Mouse (Mus musculus) embryonic facial prominence, embryonic 11.5 days (tissue): ENCODE results near the gene Slc1a3. TPM values are rescaled to one million over a fixed set of nuclear protein-coding genes. Genes with fewer than 3 reads are reported as not detected.

Experiments
- ATAC-seq: fragments of 200-750 bp; cut with Nextera tagmentation; replicated peaks from 2 replicates; pipeline ENCODE4 v1.8.0; 2017; ENCODE audit warnings: low read depth; ENCODE audit not compliant: insufficient number of reproducible peaks, low FRiP score, low TSS enrichment
- DNase-seq: peaks from one replicate; pipeline ENCODE4 v3.0.0-alpha.2; 2015; ENCODE audit warnings: low spot score
- H3K27ac ChIP-seq: fragments of 300-500 bp; sonication (generic); replicated peaks from 2 replicates; pipeline ENCODE4 v1.5.1; 2014; ENCODE audit warnings: mild to moderate bottlenecking, low read depth, low read length, control low read depth
- H3K27me3 ChIP-seq: fragments of 300-500 bp; sonication (generic); 2 replicates; pipeline ENCODE4 v1.6.1; 2014; ENCODE audit warnings: mild to moderate bottlenecking, low read length, moderate library complexity, mixed read lengths; ENCODE audit not compliant: control insufficient read depth, insufficient read depth
- H3K36me3 ChIP-seq: fragments of 300-500 bp; sonication (generic); replicated peaks from 2 replicates; pipeline ENCODE4 v1.6.1; 2014; ENCODE audit warnings: low read depth, mild to moderate bottlenecking, low read length, moderate library complexity, mixed read lengths; ENCODE audit not compliant: control insufficient read depth, insufficient read depth
- H3K4me1 ChIP-seq: fragments of 300-500 bp; sonication (generic); 2 replicates; pipeline ENCODE4 v1.6.1; 2014; ENCODE audit warnings: low read length, mixed read lengths; ENCODE audit not compliant: control insufficient read depth, insufficient read depth
- H3K4me2 ChIP-seq: fragments of 300-500 bp; sonication (generic); 2 replicates; pipeline ENCODE4 v1.6.1; 2014; ENCODE audit warnings: low read depth, mild to moderate bottlenecking, control low read depth, low read length, moderate library complexity
- H3K4me3 ChIP-seq: fragments of 300-500 bp; sonication (generic); 2 replicates; pipeline ENCODE4 v1.5.1; 2014; ENCODE audit warnings: low read depth, low read length, control low read depth
- H3K9ac ChIP-seq: fragments of 300-500 bp; sonication (generic); replicated peaks from 2 replicates; pipeline ENCODE4 v1.6.1; 2014; ENCODE audit warnings: mild to moderate bottlenecking, control low read depth, low read length
- H3K9me3 ChIP-seq: fragments of 300-500 bp; sonication (generic); replicated peaks from 2 replicates; pipeline ENCODE4 v1.6.1; 2016; ENCODE audit warnings: mild to moderate bottlenecking, low read length, inconsistent platforms, mixed read lengths; ENCODE audit not compliant: control insufficient read depth
- WGBS: fragments of 180-500 bp; shearing (Covaris S2); extraction: QIAGEN DNeasy Blood & Tissue Kit; methylation state at CpG from one replicate; pipeline ENCODE4 v1.1.7; 2014; 5-methylcytosine and 5-hydroxymethylcytosine counted together
- polyA plus RNA-seq: library from polyadenylated mRNA; unstranded; fragments of >200 nt; fragmentation: Nextera tagmentation; extraction: Ambion mirVana; gene quantifications from 2 replicates; pipeline ENCODE4 v1.2.1, GENCODE M21; 2014

The Slc1a3 gene
- polyA plus RNA-seq = 29.1 and 33.8 TPM in 2 replicates

DNA sequence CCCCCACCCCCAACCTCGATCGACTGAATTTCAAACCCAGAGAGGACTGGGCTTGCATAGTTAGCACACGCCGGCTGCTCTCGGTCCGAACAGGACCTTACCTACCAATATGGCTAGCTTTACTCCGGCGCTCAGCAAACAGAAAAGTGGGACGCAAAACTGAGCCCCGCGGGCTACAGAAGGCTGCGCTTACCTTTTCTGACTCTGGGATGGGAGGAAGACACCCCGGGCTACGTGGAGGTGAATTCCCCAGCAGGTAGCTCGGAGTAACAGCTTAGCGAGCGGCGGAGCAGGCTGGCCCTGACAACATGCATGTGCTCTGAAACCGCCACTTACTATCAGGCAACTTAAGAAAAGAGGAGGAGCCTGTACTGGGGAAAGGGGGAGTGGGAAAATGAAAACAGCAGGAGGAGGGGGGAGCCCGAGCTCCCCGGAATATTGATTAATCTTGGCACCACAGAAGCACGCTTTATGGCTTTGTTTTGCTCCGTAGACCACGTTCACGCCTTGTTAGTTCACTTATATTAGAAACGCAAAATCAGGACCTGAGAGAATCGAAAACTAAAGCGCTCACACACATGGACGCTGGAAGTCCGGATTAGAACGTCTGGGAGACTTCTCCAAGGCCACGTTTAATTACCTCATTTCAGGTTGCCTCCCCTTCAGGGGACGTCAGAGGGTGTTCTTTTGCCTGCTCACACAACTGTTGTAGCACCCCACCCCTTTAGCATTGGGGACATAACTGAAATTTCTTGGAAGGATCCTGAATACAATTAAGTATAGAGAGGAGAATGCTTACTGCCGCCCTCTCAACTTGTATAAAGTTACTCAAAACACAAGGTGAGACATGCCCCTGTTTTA lies at the start of gene Slc1a3:
Slc1a3 (minus strand) TSS at position 619 of the 861 bp plus-strand sequence.
- DNase-seq = peak; percentile 68
- ATAC-seq = peak; percentile 90
- no peaks in the 10 kb centered on the region for H3K4me1 ChIP-seq
- peak within 1 kb of the TSS; percentile 54 for H3K4me3 ChIP-seq
- H3K4me2 ChIP-seq = peak within 1 kb of the TSS; percentile 55
- no peak within 1 kb of the TSS for H3K27ac ChIP-seq
- H3K36me3 ChIP-seq = no peaks in the 10 kb centered on the region
- H3K9ac ChIP-seq = peak within 1 kb of the TSS; percentile 59
- no peaks in the 10 kb centered on the region for H3K9me3 ChIP-seq
- no peaks in the 10 kb centered on the region for H3K27me3 ChIP-seq
- 1% methylated on average over 34 of the region's 34 CpGs for WGBS

GRCm38 (mm10) chr15:8759026-8759425 lies 48.5 kb upstream of the Slc1a3 start:
- H3K4me2 ChIP-seq = no peak overlapping the region
- H3K9me3 ChIP-seq = no peaks in the 10 kb centered on the region
- H3K4me3 ChIP-seq = no peak overlapping the region
- ATAC-seq (no peak), DNase-seq (no peak)
- H3K9ac ChIP-seq = no peak overlapping the region
- H3K4me1 ChIP-seq = no peaks in the 10 kb centered on the region
- H3K27me3 ChIP-seq = no peaks in the 10 kb centered on the region
- WGBS = 70% methylated on average over 3 of the region's 3 CpGs
- H3K36me3 ChIP-seq = no peaks in the 10 kb centered on the region
- no peak overlapping the region for H3K27ac ChIP-seq

- Histone ChIP-seq H3K36me3 (no peaks in the 10 kb centered on the region), H3K27me3 (no peaks in the 10 kb centered on the region), H3K4me1 (no peaks in the 10 kb centered on the region), H3K9me3 (no peaks in the 10 kb centered on the region), H3K4me2 (no peak overlapping the region), H3K27ac (no peak overlapping the region), H3K4me3 (no peak overlapping the region), H3K9ac (no peak overlapping the region)
- ATAC-seq = no peak
- DNase-seq = no peak
- 84% methylated on average over 6 of the region's 6 CpGs for WGBS
Observed at GRCm38 (mm10) chr15:8756441-8756840, 45.9 kb upstream of the Slc1a3 start.

- Histone ChIP-seq H3K4me2 (no peak overlapping the region), H3K27ac (no peak overlapping the region), H3K36me3 (no peaks in the 10 kb centered on the region), H3K9ac (no peak overlapping the region), H3K27me3 (no peaks in the 10 kb centered on the region), H3K9me3 (no peaks in the 10 kb centered on the region), H3K4me3 (no peak overlapping the region), H3K4me1 (no peaks in the 10 kb centered on the region)
- ATAC-seq (no peak), DNase-seq (no peak)
- 83% methylated on average over 4 of the region's 4 CpGs for WGBS
Observed at GRCm38 (mm10) chr15:8749762-8750161, 39.2 kb upstream of the Slc1a3 start.

DNA sequence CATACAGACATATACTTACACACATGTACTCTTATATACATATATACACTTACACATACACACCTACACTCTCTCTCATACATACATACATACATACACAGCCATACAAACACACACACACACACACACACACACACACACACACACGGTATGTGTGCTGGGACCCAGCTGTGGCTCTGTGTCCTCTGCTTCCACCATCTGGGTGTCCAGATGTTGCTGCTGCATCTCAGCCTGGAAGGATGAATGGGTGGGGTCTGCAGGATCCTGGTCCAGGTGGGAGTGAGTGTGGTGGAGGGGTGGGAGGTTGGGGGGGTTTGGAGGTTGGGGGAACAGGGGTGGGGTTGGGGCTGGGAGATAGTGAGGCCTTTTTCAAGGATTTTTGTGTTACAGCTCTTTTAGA lies 38.2 kb upstream of the Slc1a3 start:
- H3K36me3 ChIP-seq = no peaks in the 10 kb centered on the region
- no peaks in the 10 kb centered on the region for H3K27me3 ChIP-seq
- no peaks in the 10 kb centered on the region for H3K9me3 ChIP-seq
- WGBS = 71% methylated on average over 1 of the region's 1 CpGs
- H3K4me2 ChIP-seq = no peak overlapping the region
- H3K4me3 ChIP-seq = no peak overlapping the region
- no peak for ATAC-seq
- no peak for DNase-seq
- no peak overlapping the region for H3K27ac ChIP-seq
- no peaks in the 10 kb centered on the region for H3K4me1 ChIP-seq
- no peak overlapping the region for H3K9ac ChIP-seq

- no peak for DNase-seq
- no peak overlapping the region for H3K4me2 ChIP-seq
- H3K27me3 ChIP-seq = no peaks in the 10 kb centered on the region
- no peak overlapping the region for H3K27ac ChIP-seq
- no peak overlapping the region for H3K9ac ChIP-seq
- no peak overlapping the region for H3K4me3 ChIP-seq
- no peaks in the 10 kb centered on the region for H3K4me1 ChIP-seq
- no peak for ATAC-seq
- WGBS = 50% methylated on average over 6 of the region's 6 CpGs
- no peaks in the 10 kb centered on the region for H3K36me3 ChIP-seq
- H3K9me3 ChIP-seq = no peaks in the 10 kb centered on the region
Observed at GRCm38 (mm10) chr15:8741593-8741992, 31.0 kb upstream of the Slc1a3 start.

- ATAC-seq = no peak
- no peak overlapping the region for H3K27ac ChIP-seq
- 91% methylated on average over 8 of the region's 8 CpGs for WGBS
Observed at GRCm38 (mm10) chr15:8740724-8741123, 30.2 kb upstream of the Slc1a3 start.

GRCm38 (mm10) chr15:8738156-8738555 lies 27.6 kb upstream of the Slc1a3 start:
- DNase-seq (no peak), ATAC-seq (no peak)
- H3K27me3 ChIP-seq = no peaks in the 10 kb centered on the region
- H3K4me2 ChIP-seq = no peak overlapping the region
- H3K36me3 ChIP-seq = no peaks in the 10 kb centered on the region
- H3K9ac ChIP-seq = no peak overlapping the region
- H3K27ac ChIP-seq = no peak overlapping the region
- no peak overlapping the region for H3K4me3 ChIP-seq
- 84% methylated on average over 5 of the region's 5 CpGs for WGBS
- H3K9me3 ChIP-seq = no peaks in the 10 kb centered on the region
- no peaks in the 10 kb centered on the region for H3K4me1 ChIP-seq

More at GRCm38 (mm10) chr15:8740724-8741123, 30.2 kb upstream of the Slc1a3 start:
- DNase-seq = no peak
- Histone ChIP-seq H3K27me3 (no peaks in the 10 kb centered on the region), H3K9ac (no peak overlapping the region), H3K4me3 (no peak overlapping the region), H3K4me1 (no peaks in the 10 kb centered on the region), H3K36me3 (no peaks in the 10 kb centered on the region), H3K9me3 (no peaks in the 10 kb centered on the region), H3K4me2 (no peak overlapping the region)
